In the genomic region with DNA sequence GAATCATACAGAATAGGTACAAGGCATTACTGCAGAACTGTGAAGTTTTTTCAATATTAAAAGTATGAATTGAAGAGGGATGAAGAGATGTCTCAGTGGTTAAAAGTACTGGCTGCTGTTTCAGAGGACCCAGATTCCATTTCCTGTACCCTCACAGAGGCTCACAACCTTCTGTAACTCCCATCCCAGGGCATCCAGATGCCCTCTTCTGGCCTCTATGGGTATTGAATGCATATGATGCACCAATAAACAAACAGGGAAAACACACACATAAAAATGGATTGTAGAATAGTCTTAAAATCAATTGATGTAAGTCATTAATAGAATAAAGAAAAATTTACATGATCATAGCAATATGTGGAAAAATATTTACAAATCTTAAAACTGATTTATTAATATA, we compare ENCODE assay signal across 15 mouse cellular contexts. TPM values are rescaled to one million over a fixed set of nuclear protein-coding genes. Genes with fewer than 3 reads are reported as not detected.
DNase-seq lines count a peak whose midpoint lies in the region; ATAC-seq and TF ChIP-seq lines count a peak whose summit lies in the region.
"Had no signal": no experiment of that assay in that cellular context is flagged by ENCODE, and none has a peak within 500 bp of the region (broad histone marks: within the 10 kb centered on the region; RNA-seq: fewer than 3 reads in every experiment).

No protein-coding gene starts in this region.

- H3K4me1 ChIP-seq in intestine, postnatal 0 days (replicated peaks; ENCODE audit: control insufficient read depth, insufficient read depth, low read length), result no peaks in the 10 kb centered on the region
- no peaks in the 10 kb centered on the region for H3K4me1 ChIP-seq in intestine, embryonic 16.5 days (ENCODE audit: control insufficient read depth, insufficient read depth, low read length)
- H3K4me1 ChIP-seq in hindbrain, embryonic 10.5 days (replicated peaks), result no peaks in the 10 kb centered on the region
- H3K4me1 ChIP-seq: heart, embryonic 15.5 days; limb, embryonic 13.5 days had no signal

- H3K27me3 ChIP-seq in intestine, postnatal 0 days (replicated peaks; ENCODE audit: control insufficient read depth, insufficient read depth, low read length), result no peaks in the 10 kb centered on the region
- no peaks in the 10 kb centered on the region for H3K27me3 ChIP-seq in intestine, embryonic 16.5 days (replicated peaks; ENCODE audit: control insufficient read depth, insufficient read depth, low read length)
- peaks cover 4% of the 10 kb centered on the region for H3K27me3 ChIP-seq in Patski
- no peaks in the 10 kb centered on the region for H3K27me3 ChIP-seq in hindbrain, embryonic 10.5 days (ENCODE audit: insufficient read depth, poor library complexity, severe bottlenecking)
- H3K27me3 ChIP-seq: heart, embryonic 15.5 days; limb, embryonic 13.5 days had no signal

- POLR2A ChIA-PET in Patski (lab: Charles Lee), result no interaction called here

- peak; percentile 57 for TF ChIP-seq CTCF in intestine, postnatal 0 days (IDR thresholded peaks at IDR 0.05; ENCODE audit: low read depth)
- TF ChIP-seq CTCF in Patski (IDR thresholded peaks at IDR 0.05), result peak; percentile 50

- no peak overlapping the region for H3K4me3 ChIP-seq in intestine, postnatal 0 days (ENCODE audit: low read depth, low read length)
- no peak overlapping the region for H3K4me3 ChIP-seq in intestine, embryonic 16.5 days (ENCODE audit: low read length)
- no peak overlapping the region for H3K4me3 ChIP-seq in hindbrain, embryonic 10.5 days
- H3K4me3 ChIP-seq: heart, embryonic 15.5 days; limb, embryonic 13.5 days; myocyte had no signal

- no peak overlapping the region for H3K4me2 ChIP-seq in intestine, postnatal 0 days (replicated peaks; ENCODE audit: low read depth)
- H3K4me2 ChIP-seq in intestine, embryonic 16.5 days (ENCODE audit: low read depth, low read length), result no peak overlapping the region
- H3K4me2 ChIP-seq: heart, embryonic 15.5 days; limb, embryonic 13.5 days had no signal

- ATAC-seq in intestine, postnatal 0 days, result no peak
- no peak for ATAC-seq in intestine, embryonic 16.5 days
- no peak for ATAC-seq in Patski

- peak; percentile 28 for DNase-seq in 416B (ENCODE audit: low read depth)
- DNase-seq in Patski (ENCODE audit: low read depth, low spot score), result no peak
- peak; percentile 4 for DNase-seq in retina, embryonic 14.5 days (ENCODE audit: low spot score)
- DNase-seq in hindbrain, embryonic 10.5 days (ENCODE audit: low spot score), result no peak
- DNase-seq in cerebellum, adult 11 months, result no peak
- no peak for DNase-seq in T-cell, adult 2 months (ENCODE audit: low spot score)
- DNase-seq: adrenal gland, adult 2 months; kidney, adult 11 months; layer of hippocampus, adult 9-11 months had no signal

- no peaks in the 10 kb centered on the region for H3K9me3 ChIP-seq in intestine, postnatal 0 days (ENCODE audit: control insufficient read depth)
- no peaks in the 10 kb centered on the region for H3K9me3 ChIP-seq in intestine, embryonic 16.5 days (ENCODE audit: control insufficient read depth, low read length)
- H3K9me3 ChIP-seq in hindbrain, embryonic 10.5 days, result no peaks in the 10 kb centered on the region
- H3K9me3 ChIP-seq: heart, embryonic 15.5 days; limb, embryonic 13.5 days had no signal

- CTCF ChIA-PET in Patski (lab: Charles Lee), result no interaction called here

- no peaks in the 10 kb centered on the region for H3K36me3 ChIP-seq in intestine, postnatal 0 days (ENCODE audit: control insufficient read depth, insufficient read depth)
- no peaks in the 10 kb centered on the region for H3K36me3 ChIP-seq in intestine, embryonic 16.5 days (ENCODE audit: control insufficient read depth, insufficient read depth, low read length)
- H3K36me3 ChIP-seq in hindbrain, embryonic 10.5 days, result no peaks in the 10 kb centered on the region
- H3K36me3 ChIP-seq: heart, embryonic 15.5 days; limb, embryonic 13.5 days had no signal

- in situ Hi-C loops in Patski (cut with MboI; ENCODE audit: low pct_unique_long_range_greater_than_20kb), result no loop called here

- no peak overlapping the region for H3K9ac ChIP-seq in intestine, postnatal 0 days (ENCODE audit: low read depth, low read length)
- H3K9ac ChIP-seq in intestine, embryonic 16.5 days (ENCODE audit: low read depth, low read length), result no peak overlapping the region
- H3K9ac ChIP-seq: heart, embryonic 15.5 days; limb, embryonic 13.5 days had no signal

- H3K27ac ChIP-seq in intestine, postnatal 0 days (ENCODE audit: low read depth, low read length), result no peak overlapping the region
- no peak overlapping the region for H3K27ac ChIP-seq in intestine, embryonic 16.5 days (ENCODE audit: low read length)
- no peak overlapping the region for H3K27ac ChIP-seq in hindbrain, embryonic 10.5 days
- H3K27ac ChIP-seq: heart, embryonic 15.5 days; limb, embryonic 13.5 days; macrophage had no signal

RNA-seq across cellular contexts. Expression of gene Gm17409, which starts 54.9 kb away (rescaled TPM):
- not detected in 2 replicates for polyA plus RNA-seq in intestine, postnatal 0 days (2015; fragmentation: Nextera tagmentation; extraction: Ambion mirVana)
- polyA plus RNA-seq in intestine, embryonic 16.5 days (2015; fragmentation: Nextera tagmentation; extraction: Ambion mirVana), result 0.13 TPM in 1 of 2 replicates, not detected in the other
- polyA plus RNA-seq in Patski (2021), result not detected
- 0.17 TPM in 1 of 2 replicates, not detected in the other for polyA plus RNA-seq in hindbrain, embryonic 10.5 days (2016; fragmentation: Nextera tagmentation; extraction: Ambion mirVana)
- polyA plus RNA-seq: adrenal gland, adult 2 months; heart, embryonic 15.5 days; limb, embryonic 13.5 days; macrophage; myocyte had no signal

RNA-seq across cellular contexts. Expression of gene Acvr1c, which starts 57.3 kb away (rescaled TPM):
- 5.2 and 5.5 TPM in 2 replicates for polyA plus RNA-seq in intestine, postnatal 0 days (2015; fragmentation: Nextera tagmentation; extraction: Ambion mirVana)
- polyA plus RNA-seq in intestine, embryonic 16.5 days (2015; fragmentation: Nextera tagmentation; extraction: Ambion mirVana), result 3.8 and 5.3 TPM in 2 replicates
- polyA plus RNA-seq in Patski (2021), result not detected
- 0.09 and 0.43 TPM in 2 replicates for polyA plus RNA-seq in hindbrain, embryonic 10.5 days (2016; fragmentation: Nextera tagmentation; extraction: Ambion mirVana)
- polyA plus RNA-seq: macrophage, myocyte had no signal

Comparison
In these comparisons a context has a peak if more than half of its experiments do, and no peak if none do; other contexts are left out.
1. DNase-seq: peak in 416B (single experiment) and retina, embryonic 14.5 days (single experiment); none in Patski (single experiment), hindbrain, embryonic 10.5 days (single experiment), cerebellum, adult 11 months (single experiment) and T-cell, adult 2 months (single experiment).